Mouse (Mus musculus) monocyte, adult 5-6 weeks (primary cell): ENCODE data around the gene Zfp326. TPM values are rescaled to one million over a fixed set of nuclear protein-coding genes. Genes with fewer than 3 reads are reported as not detected.
A peak's percentile ranks its signal among the peaks of the same experiment; 100 is the strongest.

Experiments used
- ATAC-seq: fragments of 153-309, 156-312 bp; replicated peaks from 2 replicates; pipeline ENCODE4 v1.8.0; 2017; ENCODE audit warnings: mild to moderate bottlenecking; ENCODE audit not compliant: low TSS enrichment, insufficient number of reproducible peaks, severe bottlenecking, poor library complexity, low FRiP score
- total RNA-seq: library from RNA; stranded (forward); fragments of 200-1000, 200-491, 200-594 nt; gene quantifications from 3 replicates; pipeline ENCODE4 v1.2.3, GENCODE M21; 2017

Zfp326 gene
- total RNA-seq, result 48.8 to 72.3 TPM (median 59.4 TPM) in 3 replicates

GRCm38 (mm10) chr5:105876068-105876924 is at the start of gene Zfp326:
Gene Zfp326 (plus strand): TSS chr5:105876565.
- ATAC-seq, result peak; percentile 76

- ATAC-seq, result no peak
Observed at GRCm38 (mm10) chr5:105826916-105827510, 49.4 kb upstream of the Zfp326 start.

GRCm38 (mm10) chr5:105828050-105828449 is 48.3 kb upstream of the Zfp326 start:
- ATAC-seq, result no peak

GRCm38 (mm10) chr5:105829008-105829586 is 47.3 kb upstream of the Zfp326 start:
- ATAC-seq, result no peak

- ATAC-seq, result no peak
Observed at GRCm38 (mm10) chr5:105832140-105832539, 44.2 kb upstream of the Zfp326 start.

GRCm38 (mm10) chr5:105833923-105834322 is 42.4 kb upstream of the Zfp326 start:
- no peak for ATAC-seq

GRCm38 (mm10) chr5:105836006-105836405 is 40.4 kb upstream of the Zfp326 start:
- ATAC-seq, result no peak

- no peak; the same call in 1 of the 2 replicates for ATAC-seq
Observed at GRCm38 (mm10) chr5:105839740-105840310, 36.5 kb upstream of the Zfp326 start.

- peak; percentile 62; the same call in 1 of the 2 replicates for ATAC-seq
Observed at GRCm38 (mm10) chr5:105844044-105844753, 32.2 kb upstream of the Zfp326 start.

- no peak for ATAC-seq
Observed at GRCm38 (mm10) chr5:105845041-105845440, 31.3 kb upstream of the Zfp326 start.

GRCm38 (mm10) chr5:105847726-105848125 is 28.6 kb upstream of the Zfp326 start:
- no peak for ATAC-seq

- no peak for ATAC-seq
Observed at GRCm38 (mm10) chr5:105849222-105849621, 27.1 kb upstream of the Zfp326 start.

- ATAC-seq, result no peak
Observed at GRCm38 (mm10) chr5:105849643-105850042, 26.7 kb upstream of the Zfp326 start.

GRCm38 (mm10) chr5:105853271-105853670 is 23.1 kb upstream of the Zfp326 start:
- no peak for ATAC-seq

- ATAC-seq, result no peak
Observed at GRCm38 (mm10) chr5:105857486-105857885, 18.9 kb upstream of the Zfp326 start.

GRCm38 (mm10) chr5:105858754-105859694 is 17.3 kb upstream of the Zfp326 start:
- no peak for ATAC-seq

- ATAC-seq, result no peak
Observed at GRCm38 (mm10) chr5:105859716-105860460, 16.5 kb upstream of the Zfp326 start.
